Mouse (Mus musculus): ENCODE results near the gene Pla2g2c. TPM values are rescaled to one million over a fixed set of nuclear protein-coding genes. Genes with fewer than 3 reads are reported as not detected.

Gene Pla2g2c
- polyA plus RNA-seq, 1 experiment: not detected

DNA sequence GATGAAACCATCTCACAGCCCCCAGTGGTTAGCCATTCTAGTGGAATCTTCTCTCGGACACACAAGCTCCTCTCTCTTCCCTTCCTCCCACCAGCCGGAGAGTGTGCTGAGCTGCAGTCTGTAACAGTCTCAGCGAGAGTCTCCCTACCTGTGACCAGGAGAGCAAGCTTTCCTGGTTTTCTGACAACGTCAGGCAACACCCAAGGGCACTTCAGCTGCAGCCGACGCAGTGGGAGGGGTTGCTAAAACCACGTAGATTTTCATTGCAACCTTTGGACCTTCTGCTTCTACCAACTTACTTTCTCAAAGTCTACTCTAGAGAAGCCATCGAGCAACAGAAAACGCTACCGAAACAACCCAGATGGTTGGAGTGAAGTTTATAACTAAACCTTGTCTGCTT, 47.4 kb downstream of the Pla2g2c start:
- no peaks in the 10 kb centered on the region for H3K79me3 ChIP-seq (ENCODE audit: low read depth)
- no peak for TF ChIP-seq CEBPB (IDR thresholded peaks at IDR 0.05; ENCODE audit: low read depth)
- TF ChIP-seq MAX (IDR thresholded peaks at IDR 0.05): no peak
- no peak for TF ChIP-seq USF1 (IDR thresholded peaks at IDR 0.05; ENCODE audit: low read depth)
- TF ChIP-seq MYOG (IDR thresholded peaks at IDR 0.05; ENCODE audit: control insufficient read depth, extremely low read depth, insufficient read length): no peak
- no peak for TF ChIP-seq CTCF (IDR thresholded peaks at IDR 0.05; ENCODE audit: control insufficient read depth, insufficient read depth, insufficient read length)
- no peak for TF ChIP-seq FOSL1 (IDR thresholded peaks at IDR 0.05; ENCODE audit: insufficient read depth, low read length, poor library complexity, severe bottlenecking)
- no peak for TF ChIP-seq MYOD1 (IDR thresholded peaks at IDR 0.05; ENCODE audit: control insufficient read depth, insufficient read length, low read depth)
- H3K36me3 ChIP-seq (ENCODE audit: control insufficient read depth, insufficient read depth): no peaks in the 10 kb centered on the region
- H3K79me2 ChIP-seq (ENCODE audit: control insufficient read depth, insufficient read depth): no peaks in the 10 kb centered on the region
- H3K4me3 ChIP-seq (ENCODE audit: insufficient read depth, poor library complexity, severe bottlenecking): no peak overlapping the region
- peaks cover 49% of the 10 kb centered on the region for H3K27me3 ChIP-seq (ENCODE audit: control insufficient read depth, insufficient read depth, insufficient read length)
- no peak overlapping the region for H3ac ChIP-seq (ENCODE audit: control insufficient read depth, insufficient read length, low read depth)

DNA sequence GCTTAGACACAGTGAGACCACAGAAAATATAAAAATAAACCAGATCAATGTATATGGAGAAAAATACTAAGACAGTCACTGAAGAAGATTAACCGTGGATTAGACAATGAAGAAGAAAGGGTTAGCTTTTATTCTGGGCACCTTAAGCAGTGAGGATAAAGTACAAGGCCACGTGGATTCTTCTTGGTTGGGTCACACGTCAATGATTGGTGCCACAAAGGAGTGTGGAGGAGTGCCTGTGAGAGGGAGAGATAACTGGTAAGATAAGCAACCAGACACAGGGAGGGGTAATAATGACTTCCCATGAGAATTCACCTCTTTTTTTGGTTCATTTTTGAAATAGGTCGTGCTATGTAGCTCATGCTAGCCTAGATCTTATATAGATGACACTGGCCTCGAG, 47.8 kb downstream of the Pla2g2c start:
- Histone ChIP-seq H3K36me3 (ENCODE audit: control insufficient read depth, insufficient read depth) (no peaks in the 10 kb centered on the region), H3K79me3 (ENCODE audit: low read depth) (no peaks in the 10 kb centered on the region), H3K27me3 (ENCODE audit: control insufficient read depth, insufficient read depth, insufficient read length) (peaks cover 47% of the 10 kb centered on the region), H3K4me3 (ENCODE audit: insufficient read depth, poor library complexity, severe bottlenecking) (no peak overlapping the region), H3K79me2 (ENCODE audit: control insufficient read depth, insufficient read depth) (no peaks in the 10 kb centered on the region), H3ac (ENCODE audit: control insufficient read depth, insufficient read length, low read depth) (no peak overlapping the region)
- TF ChIP-seq MAX (IDR thresholded peaks at IDR 0.05): no peak
- no peak for TF ChIP-seq FOSL1 (IDR thresholded peaks at IDR 0.05; ENCODE audit: insufficient read depth, low read length, poor library complexity, severe bottlenecking)
- TF ChIP-seq USF1 (IDR thresholded peaks at IDR 0.05; ENCODE audit: low read depth): no peak
- no peak for TF ChIP-seq MYOD1 (IDR thresholded peaks at IDR 0.05; ENCODE audit: control insufficient read depth, insufficient read length, low read depth)
- TF ChIP-seq MYOG (IDR thresholded peaks at IDR 0.05; ENCODE audit: control insufficient read depth, extremely low read depth, insufficient read length): no peak

DNA sequence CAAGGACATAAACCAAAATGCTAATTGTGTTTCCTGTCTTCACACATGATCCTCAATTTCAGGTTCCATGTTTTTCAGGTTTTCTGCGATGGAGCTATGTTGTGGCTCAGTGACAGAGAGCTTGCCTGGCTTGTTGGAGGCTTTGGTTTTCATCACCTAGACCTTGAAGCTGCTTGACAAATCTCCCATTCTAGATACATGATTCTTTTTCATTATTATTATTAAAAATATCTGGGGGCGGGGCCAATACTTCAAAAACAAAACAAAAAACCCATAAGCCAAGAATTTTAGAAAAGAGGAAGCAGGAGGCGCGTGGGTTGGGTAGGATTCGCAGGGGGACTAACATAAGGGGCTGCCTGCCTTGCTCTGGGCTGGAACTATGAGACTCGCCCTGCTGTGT, 50.8 kb downstream of the Pla2g2c start, which contains the start of gene Pla2g2d:
Pla2g2d (plus strand) TSS at position 301 of the 400 bp plus-strand sequence.
- no peak for TF ChIP-seq FOSL1 (IDR thresholded peaks at IDR 0.05; ENCODE audit: insufficient read depth, low read length, poor library complexity, severe bottlenecking)
- TF ChIP-seq MAX (IDR thresholded peaks at IDR 0.05): no peak
- TF ChIP-seq USF1 (IDR thresholded peaks at IDR 0.05; ENCODE audit: low read depth): no peak
- TF ChIP-seq CTCF (IDR thresholded peaks at IDR 0.05; ENCODE audit: control insufficient read depth, insufficient read depth, insufficient read length): no peak
- no peak for TF ChIP-seq MYOG (IDR thresholded peaks at IDR 0.05; ENCODE audit: control insufficient read depth, extremely low read depth, insufficient read length)
- no peak for TF ChIP-seq MYOD1 (IDR thresholded peaks at IDR 0.05; ENCODE audit: control insufficient read depth, insufficient read length, low read depth)
- no peak for TF ChIP-seq CEBPB (IDR thresholded peaks at IDR 0.05; ENCODE audit: low read depth)
- H3ac ChIP-seq (ENCODE audit: control insufficient read depth, insufficient read length, low read depth): no peak within 1 kb of the TSS

DNA sequence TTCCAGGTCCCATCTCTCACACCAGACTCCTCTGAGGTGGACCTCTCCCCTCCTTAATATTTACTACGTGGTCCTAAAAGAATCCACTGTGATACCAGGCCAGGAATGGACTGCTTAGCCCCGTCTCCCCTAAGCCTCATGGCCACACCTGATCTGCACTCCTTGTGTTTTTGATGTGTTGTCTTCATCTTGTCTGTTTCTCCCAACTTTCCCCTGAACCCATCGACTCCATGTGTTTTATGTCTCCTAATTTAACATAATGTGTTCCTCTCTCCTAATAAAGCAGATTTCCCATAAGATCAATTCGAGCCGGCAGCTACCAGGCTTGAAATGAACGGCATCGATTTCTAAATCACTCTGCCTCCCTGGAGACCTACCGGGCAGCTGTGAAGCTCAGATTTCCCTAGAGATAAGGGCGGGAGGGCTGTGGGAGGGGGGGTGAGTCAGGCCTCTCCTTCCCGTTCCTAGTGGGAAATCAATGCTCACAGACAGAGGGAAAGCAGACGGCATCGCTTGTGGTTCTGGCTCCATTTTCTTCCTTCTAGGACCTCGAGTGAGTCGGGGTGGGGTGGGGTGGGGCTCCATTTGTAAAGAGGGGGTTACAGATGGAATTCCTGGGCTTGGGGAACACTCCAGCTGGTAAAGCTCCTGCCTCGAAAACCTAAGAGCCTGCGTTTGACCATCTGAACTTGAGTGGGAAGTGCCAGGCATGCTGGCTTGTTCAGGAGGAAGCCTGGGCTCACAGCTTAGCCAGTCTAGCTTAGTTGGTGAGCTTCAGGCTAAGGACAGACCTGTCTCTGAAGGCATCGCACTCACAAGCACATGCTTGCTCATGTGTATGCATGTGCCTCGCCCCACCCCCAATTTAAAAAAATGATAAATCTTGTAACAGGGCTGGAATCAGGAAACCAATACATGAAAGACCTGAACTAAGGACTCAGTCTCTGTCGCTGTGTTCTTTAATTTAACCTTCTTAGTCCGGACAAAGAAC, 53.1 kb downstream of the Pla2g2c start:
- TF ChIP-seq CTCF (IDR thresholded peaks at IDR 0.05; ENCODE audit: control insufficient read depth, insufficient read depth, insufficient read length): no peak
- TF ChIP-seq MAX (IDR thresholded peaks at IDR 0.05): no peak
- TF ChIP-seq MYOD1 (IDR thresholded peaks at IDR 0.05; ENCODE audit: control insufficient read depth, insufficient read length, low read depth): no peak
- TF ChIP-seq CEBPB (IDR thresholded peaks at IDR 0.05; ENCODE audit: low read depth): no peak
- no peak for TF ChIP-seq MYOG (IDR thresholded peaks at IDR 0.05; ENCODE audit: control insufficient read depth, extremely low read depth, insufficient read length)
- no peak for TF ChIP-seq USF1 (IDR thresholded peaks at IDR 0.05; ENCODE audit: low read depth)
- no peak for TF ChIP-seq FOSL1 (IDR thresholded peaks at IDR 0.05; ENCODE audit: insufficient read depth, low read length, poor library complexity, severe bottlenecking)
- H3K79me2 ChIP-seq (ENCODE audit: control insufficient read depth, insufficient read depth): no peaks in the 10 kb centered on the region

More for the DNA sequence above, 50.8 kb downstream of the Pla2g2c start, which contains the start of gene Pla2g2d:
- Histone ChIP-seq H3K79me2 (ENCODE audit: control insufficient read depth, insufficient read depth) (no peaks in the 10 kb centered on the region), H3K79me3 (ENCODE audit: low read depth) (no peaks in the 10 kb centered on the region), H3K36me3 (ENCODE audit: control insufficient read depth, insufficient read depth) (no peaks in the 10 kb centered on the region), H3K4me3 (ENCODE audit: insufficient read depth, poor library complexity, severe bottlenecking) (no peak within 1 kb of the TSS), H3K27me3 (ENCODE audit: control insufficient read depth, insufficient read depth, insufficient read length) (peaks cover 61% of the 10 kb centered on the region)

DNA sequence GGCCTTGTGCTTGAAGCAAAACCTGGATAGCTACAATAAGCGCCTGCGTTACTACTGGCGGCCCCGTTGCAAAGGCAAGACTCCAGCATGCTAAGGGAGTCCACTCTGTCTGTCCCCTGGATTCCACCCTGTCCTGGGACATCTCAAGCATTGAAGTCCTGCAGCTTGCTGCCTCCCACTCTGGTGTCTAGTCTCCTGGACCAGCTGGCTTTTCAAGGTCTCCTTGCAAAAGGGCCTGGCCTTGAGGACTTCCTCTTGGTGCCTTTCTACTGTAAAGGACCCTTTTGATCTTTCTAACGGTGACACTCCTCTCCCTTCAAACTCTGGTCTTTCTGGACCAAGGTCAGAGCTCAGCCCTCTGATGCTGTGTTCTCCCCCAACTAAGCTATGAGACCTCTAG, 55.7 kb downstream of the Pla2g2c start:
- H3K4me3 ChIP-seq (ENCODE audit: insufficient read depth, poor library complexity, severe bottlenecking): no peak overlapping the region
- no peaks in the 10 kb centered on the region for H3K79me2 ChIP-seq (ENCODE audit: control insufficient read depth, insufficient read depth)
- H3ac ChIP-seq (ENCODE audit: control insufficient read depth, insufficient read length, low read depth): no peak overlapping the region
- peaks cover 39% of the 10 kb centered on the region for H3K27me3 ChIP-seq (ENCODE audit: control insufficient read depth, insufficient read depth, insufficient read length)
- TF ChIP-seq MYOG (IDR thresholded peaks at IDR 0.05; ENCODE audit: control insufficient read depth, extremely low read depth, insufficient read length) (no peak), FOSL1 (IDR thresholded peaks at IDR 0.05; ENCODE audit: insufficient read depth, low read length, poor library complexity, severe bottlenecking) (no peak), CTCF (IDR thresholded peaks at IDR 0.05; ENCODE audit: control insufficient read depth, insufficient read depth, insufficient read length) (no peak)
- H3K79me3 ChIP-seq (ENCODE audit: low read depth): no peaks in the 10 kb centered on the region
- no peaks in the 10 kb centered on the region for H3K36me3 ChIP-seq (ENCODE audit: control insufficient read depth, insufficient read depth)

More for the DNA sequence above, 53.1 kb downstream of the Pla2g2c start:
- no peaks in the 10 kb centered on the region for H3K36me3 ChIP-seq (ENCODE audit: control insufficient read depth, insufficient read depth)
- H3K4me3 ChIP-seq (ENCODE audit: insufficient read depth, poor library complexity, severe bottlenecking): no peak overlapping the region
- H3K79me3 ChIP-seq (ENCODE audit: low read depth): no peaks in the 10 kb centered on the region
- peak overlapping the region; percentile 3 for H3ac ChIP-seq (ENCODE audit: control insufficient read depth, insufficient read length, low read depth)
- H3K27me3 ChIP-seq (ENCODE audit: control insufficient read depth, insufficient read depth, insufficient read length): peaks cover 49% of the 10 kb centered on the region
